11 mouse cellular contexts compared by ENCODE assay signal in the genomic region with DNA sequence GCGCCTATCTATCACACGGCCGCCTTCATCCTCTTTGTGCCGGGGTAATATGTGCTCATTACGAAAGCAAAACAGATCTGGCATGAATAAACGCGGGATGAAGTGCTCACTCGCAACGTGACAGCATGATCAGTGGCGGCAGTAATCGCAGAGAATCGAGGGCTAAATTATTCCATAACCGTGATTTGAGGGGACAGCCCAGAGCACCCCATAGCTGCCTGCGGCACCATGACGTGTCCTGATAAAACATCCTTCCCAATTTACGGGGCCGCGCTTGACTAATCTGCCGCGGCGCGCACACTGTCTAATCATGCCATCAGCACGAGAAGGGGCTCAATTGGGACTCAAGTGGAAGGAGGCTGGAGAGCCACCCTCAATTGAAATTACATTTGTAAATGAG.
DNase-seq lines count a peak whose midpoint lies in the region; ATAC-seq and TF ChIP-seq lines count a peak whose summit lies in the region.
"Had no signal": no experiment of that assay in that cellular context is flagged by ENCODE, and none has a peak within 500 bp of the region (broad histone marks: within the 10 kb centered on the region; RNA-seq: fewer than 3 reads in every experiment).

No protein-coding gene starts in this region.

- intact Hi-C loops in gastrocnemius, adult 2 months (cut with DNase I): no loop called here

- H3K4me1 ChIP-seq in intestine, embryonic 14.5 days (replicated peaks; ENCODE audit: control insufficient read depth, insufficient read depth, low read length): no peaks in the 10 kb centered on the region
- H3K4me1 ChIP-seq in intestine, embryonic 16.5 days (ENCODE audit: control insufficient read depth, insufficient read depth, low read length): no peaks in the 10 kb centered on the region
- H3K4me1 ChIP-seq in embryonic facial prominence, embryonic 10.5 days: peaks cover 44% of the 10 kb centered on the region
- peaks cover 31% of the 10 kb centered on the region for H3K4me1 ChIP-seq in hindbrain, embryonic 15.5 days (replicated peaks)
- peaks cover 14% of the 10 kb centered on the region; the same call in 1 of the 2 replicates for H3K4me1 ChIP-seq in neural tube, embryonic 14.5 days (ENCODE audit: control insufficient read depth, insufficient read depth, low read length)

- 43% methylated on average over 23 of the region's 23 CpGs for WGBS in intestine, embryonic 14.5 days
- WGBS in intestine, embryonic 16.5 days: 32% methylated on average over 23 of the region's 23 CpGs
- 40% methylated on average over 23 of the region's 23 CpGs for WGBS in embryonic facial prominence, embryonic 10.5 days
- WGBS in hindbrain, embryonic 15.5 days: 23% methylated on average over 23 of the region's 23 CpGs
- WGBS in neural tube, embryonic 14.5 days: 22% methylated on average over 23 of the region's 23 CpGs

- no peak for TF ChIP-seq CTCF in gastrocnemius, adult 2 months (IDR thresholded peaks at IDR 0.05)

- no peak overlapping the region for H3K9ac ChIP-seq in intestine, embryonic 14.5 days (ENCODE audit: low read length)
- no peak overlapping the region for H3K9ac ChIP-seq in intestine, embryonic 16.5 days (ENCODE audit: low read depth, low read length)
- H3K9ac ChIP-seq in hindbrain, embryonic 15.5 days: no peak overlapping the region
- H3K9ac ChIP-seq in neural tube, embryonic 14.5 days (replicated peaks; ENCODE audit: low read depth, low read length): no peak overlapping the region

- H3K4me2 ChIP-seq in intestine, embryonic 14.5 days (ENCODE audit: low read length): no peak overlapping the region
- H3K4me2 ChIP-seq in intestine, embryonic 16.5 days (ENCODE audit: low read depth, low read length): no peak overlapping the region
- H3K4me2 ChIP-seq in hindbrain, embryonic 15.5 days: peak overlapping the region; percentile 45
- peak overlapping the region; percentile 33; the same call in 1 of the 2 replicates for H3K4me2 ChIP-seq in neural tube, embryonic 14.5 days (ENCODE audit: low read depth, low read length)

- ATAC-seq in intestine, embryonic 14.5 days (replicated peaks; ENCODE audit: low FRiP score, low TSS enrichment, low read depth): no peak
- no peak for ATAC-seq in intestine, embryonic 16.5 days
- ATAC-seq in hindbrain, embryonic 15.5 days (ENCODE audit: low FRiP score, low read depth): peak; percentile 1; the same call in 1 of the 2 replicates
- ATAC-seq in neural tube, embryonic 14.5 days (ENCODE audit: low read depth): 0 out of 2 replicates have a peak, but pooled peaks have one; percentile 16
- ATAC-seq: CD4-positive, CD25-positive, alpha-beta regulatory T cell, adult 4 months; inflammation-experienced regulatory T-cells, adult 6 months had no signal

- DNase-seq in intestine, embryonic 14.5 days (ENCODE audit: low spot score): no peak
- DNase-seq in embryonic facial prominence, embryonic 10.5 days (ENCODE audit: low spot score): no peak
- DNase-seq in adrenal gland, postnatal 25 days: no peak
- DNase-seq in gastrocnemius, adult 2 months: no peak
- DNase-seq: cerebellum, postnatal 36 days; heart, adult 11 months had no signal

- no peaks in the 10 kb centered on the region for H3K36me3 ChIP-seq in intestine, embryonic 14.5 days (ENCODE audit: control insufficient read depth, insufficient read depth, low read length)
- H3K36me3 ChIP-seq in intestine, embryonic 16.5 days (ENCODE audit: control insufficient read depth, insufficient read depth, low read length): no peaks in the 10 kb centered on the region
- no peaks in the 10 kb centered on the region for H3K36me3 ChIP-seq in embryonic facial prominence, embryonic 10.5 days (replicated peaks)
- H3K36me3 ChIP-seq in hindbrain, embryonic 15.5 days: no peaks in the 10 kb centered on the region
- no peaks in the 10 kb centered on the region for H3K36me3 ChIP-seq in neural tube, embryonic 14.5 days (ENCODE audit: control insufficient read depth, insufficient read depth, low read length)

- H3K4me3 ChIP-seq in intestine, embryonic 14.5 days (ENCODE audit: low read depth, low read length): 0 out of 2 replicates have a peak overlapping the region, but pooled peaks have one; percentile 1
- no peak overlapping the region for H3K4me3 ChIP-seq in intestine, embryonic 16.5 days (ENCODE audit: low read length)
- H3K4me3 ChIP-seq in embryonic facial prominence, embryonic 10.5 days: peak overlapping the region; percentile 11; the same call in 1 of the 2 replicates
- peak overlapping the region; percentile 15; the same call in 1 of the 2 replicates for H3K4me3 ChIP-seq in hindbrain, embryonic 15.5 days
- H3K4me3 ChIP-seq in neural tube, embryonic 14.5 days (ENCODE audit: low read depth, low read length): no peak overlapping the region
- no peak overlapping the region for H3K4me3 ChIP-seq in gastrocnemius, adult 2 months

- H3K27me3 ChIP-seq in intestine, embryonic 14.5 days (replicated peaks; ENCODE audit: control insufficient read depth, insufficient read depth, low read length): peaks cover 19% of the 10 kb centered on the region
- H3K27me3 ChIP-seq in intestine, embryonic 16.5 days (replicated peaks; ENCODE audit: control insufficient read depth, insufficient read depth, low read length): peaks cover 21% of the 10 kb centered on the region; the same call in 1 of the 2 replicates
- peaks cover 93% of the 10 kb centered on the region for H3K27me3 ChIP-seq in embryonic facial prominence, embryonic 10.5 days (replicated peaks; ENCODE audit: low read depth, poor library complexity, severe bottlenecking)
- peaks cover 52% of the 10 kb centered on the region for H3K27me3 ChIP-seq in hindbrain, embryonic 15.5 days
- peaks cover 38% of the 10 kb centered on the region for H3K27me3 ChIP-seq in neural tube, embryonic 14.5 days (ENCODE audit: control insufficient read depth, insufficient read depth, low read length)

- no peaks in the 10 kb centered on the region for H3K9me3 ChIP-seq in intestine, embryonic 14.5 days (ENCODE audit: control insufficient read depth, low read length)
- H3K9me3 ChIP-seq in intestine, embryonic 16.5 days (ENCODE audit: control insufficient read depth, low read length): no peaks in the 10 kb centered on the region
- H3K9me3 ChIP-seq in embryonic facial prominence, embryonic 10.5 days: no peaks in the 10 kb centered on the region
- no peaks in the 10 kb centered on the region for H3K9me3 ChIP-seq in hindbrain, embryonic 15.5 days
- H3K9me3 ChIP-seq in neural tube, embryonic 14.5 days (ENCODE audit: control insufficient read depth, low read length): no peaks in the 10 kb centered on the region

- no peak overlapping the region for H3K27ac ChIP-seq in intestine, embryonic 14.5 days (ENCODE audit: low read depth)
- H3K27ac ChIP-seq in intestine, embryonic 16.5 days (ENCODE audit: low read length): no peak overlapping the region
- no peak overlapping the region for H3K27ac ChIP-seq in embryonic facial prominence, embryonic 10.5 days (replicated peaks)
- no peak overlapping the region for H3K27ac ChIP-seq in hindbrain, embryonic 15.5 days (replicated peaks)
- H3K27ac ChIP-seq in neural tube, embryonic 14.5 days (ENCODE audit: low read depth, low read length): no peak overlapping the region; the same call in 1 of the 2 replicates
- H3K27ac ChIP-seq in gastrocnemius, adult 2 months: no peak overlapping the region

Comparison
In these comparisons a context has a peak if more than half of its experiments do, and no peak if none do; other contexts are left out.
1. H3K4me3 ChIP-seq: peak in intestine, embryonic 14.5 days (single experiment), embryonic facial prominence, embryonic 10.5 days (single experiment) and hindbrain, embryonic 15.5 days (single experiment); none in intestine, embryonic 16.5 days (single experiment), neural tube, embryonic 14.5 days (single experiment) and gastrocnemius, adult 2 months (single experiment).
2. ATAC-seq: peak in hindbrain, embryonic 15.5 days (single experiment) and neural tube, embryonic 14.5 days (single experiment); none in intestine, embryonic 14.5 days (single experiment) and intestine, embryonic 16.5 days (single experiment).
3. H3K4me2 ChIP-seq: peak in hindbrain, embryonic 15.5 days (single experiment) and neural tube, embryonic 14.5 days (single experiment); none in intestine, embryonic 14.5 days (single experiment) and intestine, embryonic 16.5 days (single experiment).